Mouse (Mus musculus): Measurements from ENCODE around the gene Dgkh. TPM values are rescaled to one million over a fixed set of nuclear protein-coding genes. Genes with fewer than 3 reads are reported as not detected.

Gene Dgkh
- polyA plus RNA-seq, 1 experiment from 2014 or later = 0.86 TPM

DNA sequence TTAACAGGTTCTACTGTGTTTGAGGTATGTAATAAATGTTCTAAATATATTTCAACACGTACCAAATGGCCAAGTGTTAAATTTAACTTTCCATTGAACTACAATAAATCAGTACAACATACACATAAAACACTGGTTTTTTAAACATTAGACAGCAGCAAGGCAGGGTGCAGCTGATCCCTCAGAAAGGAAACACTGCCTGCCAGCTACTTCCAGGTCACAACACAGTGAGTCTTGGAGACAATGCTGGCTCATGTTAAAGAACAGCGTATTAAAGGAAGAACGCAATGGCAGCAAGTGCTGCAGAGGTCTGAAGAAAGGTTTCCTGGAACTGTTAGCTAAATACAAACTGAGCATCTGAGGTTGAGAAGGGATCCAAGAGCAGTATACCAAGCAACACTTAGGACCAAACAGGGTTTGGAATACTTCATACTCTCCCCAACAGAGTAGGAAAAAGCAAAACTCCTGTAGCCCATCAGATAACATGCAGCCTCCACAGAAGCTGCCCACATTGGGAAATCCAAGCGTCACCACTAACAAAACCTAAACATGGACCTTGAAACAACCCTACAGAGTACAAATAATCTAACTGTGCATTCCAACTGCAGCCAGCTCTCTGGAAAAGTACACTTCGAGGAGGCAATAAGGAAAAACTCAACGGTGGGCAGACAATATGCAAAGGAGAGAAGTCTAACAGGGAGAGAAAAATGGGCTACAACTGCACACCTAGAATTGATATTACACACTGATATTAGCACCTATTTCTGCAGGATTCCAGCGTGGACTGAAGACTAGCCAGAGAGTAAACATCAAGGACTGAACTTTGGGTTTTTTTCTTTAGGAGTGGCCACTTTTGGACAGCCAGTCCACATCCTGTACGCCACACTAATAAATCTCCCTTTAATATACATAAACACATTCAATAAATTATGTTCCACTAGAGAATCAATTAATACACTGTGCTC lies 203.8 kb downstream of the Dgkh start:
- Histone ChIP-seq H3K4me1 (replicated peaks; ENCODE audit: control insufficient read depth, insufficient read depth) (peaks cover 8% of the 10 kb centered on the region; the same call in 1 of the 2 replicates), H3K4me3 (ENCODE audit: low read depth, low read length) (no peak overlapping the region), H3K9ac (ENCODE audit: low read length) (no peak overlapping the region), H3K9me3 (ENCODE audit: control insufficient read depth, low read length) (no peaks in the 10 kb centered on the region), H3K27ac (replicated peaks) (peak overlapping the region; percentile 53; the same call in 1 of the 2 replicates), H3K4me2 (replicated peaks; ENCODE audit: low read depth) (no peak overlapping the region), H3K36me3 (ENCODE audit: control insufficient read depth, insufficient read depth, low read length) (no peaks in the 10 kb centered on the region), H3K27me3 (ENCODE audit: control insufficient read depth, insufficient read depth, low read length) (no peaks in the 10 kb centered on the region)
- 31% methylated on average over 8 of the region's 8 CpGs for WGBS
- ATAC-seq (ENCODE audit: low FRiP score, low TSS enrichment) = no peak
- TF ChIP-seq CTCF (IDR thresholded peaks at IDR 0.05; ENCODE audit: low read depth) = no peak
- TF ChIP-seq EP300 (optimal IDR thresholded peaks at IDR 0.05) = no peak
- no peak for DNase-seq (ENCODE audit: low spot score)

DNA sequence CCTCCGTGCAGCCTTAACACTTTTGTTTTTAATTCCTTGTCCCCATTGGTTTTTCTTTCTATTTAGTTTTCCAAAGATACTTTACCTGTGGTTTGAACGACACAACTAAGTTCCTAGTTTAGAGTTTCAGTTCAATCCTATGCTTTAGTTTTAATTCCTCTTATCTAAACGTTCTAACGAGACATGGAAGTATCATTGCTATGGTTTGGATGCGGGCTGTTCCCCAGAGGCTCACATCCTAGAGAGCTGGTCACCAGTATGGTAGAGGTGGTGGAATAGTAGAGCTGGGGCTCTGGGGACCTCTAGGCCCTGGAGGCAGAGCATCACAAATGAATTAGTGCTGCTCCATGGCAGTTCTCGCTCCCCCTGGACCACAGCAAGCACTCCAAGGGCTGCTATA lies 205.7 kb downstream of the Dgkh start:
- no peaks in the 10 kb centered on the region for H3K27me3 ChIP-seq (ENCODE audit: control insufficient read depth, insufficient read depth, low read length)
- no peak overlapping the region for H3K4me2 ChIP-seq (replicated peaks; ENCODE audit: low read depth)
- TF ChIP-seq CTCF (IDR thresholded peaks at IDR 0.05; ENCODE audit: low read depth) = no peak
- H3K9me3 ChIP-seq (ENCODE audit: control insufficient read depth, low read length) = no peaks in the 10 kb centered on the region
- no peak overlapping the region for H3K9ac ChIP-seq (ENCODE audit: low read length)
- H3K4me3 ChIP-seq (ENCODE audit: low read depth, low read length) = no peak overlapping the region
- no peak overlapping the region for H3K27ac ChIP-seq (replicated peaks)
- no peaks in the 10 kb centered on the region for H3K36me3 ChIP-seq (ENCODE audit: control insufficient read depth, insufficient read depth, low read length)
- WGBS = 68% methylated on average over 6 of the region's 6 CpGs
- ATAC-seq (ENCODE audit: low FRiP score, low TSS enrichment) (no peak), DNase-seq (ENCODE audit: low spot score) (no peak)
- peaks cover 8% of the 10 kb centered on the region; the same call in 1 of the 2 replicates for H3K4me1 ChIP-seq (replicated peaks; ENCODE audit: control insufficient read depth, insufficient read depth)

DNA sequence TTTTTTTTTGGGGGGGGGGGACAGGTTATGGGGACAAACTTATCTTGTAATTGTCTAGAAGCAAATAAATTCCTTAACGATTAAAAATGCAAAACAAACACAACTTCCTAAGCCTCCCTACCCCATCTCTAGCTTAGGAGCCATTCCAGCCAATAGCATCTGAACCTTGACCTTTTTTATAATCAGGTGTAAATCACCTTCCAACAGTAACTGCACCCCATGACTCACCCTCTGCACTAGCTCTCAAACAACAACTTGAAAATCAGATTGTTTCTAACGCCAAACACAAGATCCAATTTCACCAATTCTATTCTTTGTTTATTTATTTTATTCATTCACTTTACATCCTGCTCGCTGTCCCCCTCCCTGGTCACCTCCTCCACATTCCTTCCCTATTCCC lies 206.1 kb downstream of the Dgkh start:
- peak; percentile 35; the same call in 1 of the 2 replicates for ATAC-seq (ENCODE audit: low FRiP score, low TSS enrichment)
- Histone ChIP-seq H3K27ac (replicated peaks) (no peak overlapping the region), H3K4me2 (replicated peaks; ENCODE audit: low read depth) (no peak overlapping the region), H3K4me3 (ENCODE audit: low read depth, low read length) (no peak overlapping the region), H3K9ac (ENCODE audit: low read length) (no peak overlapping the region), H3K9me3 (ENCODE audit: control insufficient read depth, low read length) (no peaks in the 10 kb centered on the region), H3K27me3 (ENCODE audit: control insufficient read depth, insufficient read depth, low read length) (no peaks in the 10 kb centered on the region), H3K4me1 (replicated peaks; ENCODE audit: control insufficient read depth, insufficient read depth) (peaks cover 8% of the 10 kb centered on the region; the same call in 1 of the 2 replicates), H3K36me3 (ENCODE audit: control insufficient read depth, insufficient read depth, low read length) (no peaks in the 10 kb centered on the region)
- no peak for TF ChIP-seq CTCF (IDR thresholded peaks at IDR 0.05; ENCODE audit: low read depth)
- TF ChIP-seq EP300 (optimal IDR thresholded peaks at IDR 0.05) = no peak
- no peak for DNase-seq (ENCODE audit: low spot score)
- 27% methylated on average over 3 of the region's 3 CpGs for WGBS

DNA sequence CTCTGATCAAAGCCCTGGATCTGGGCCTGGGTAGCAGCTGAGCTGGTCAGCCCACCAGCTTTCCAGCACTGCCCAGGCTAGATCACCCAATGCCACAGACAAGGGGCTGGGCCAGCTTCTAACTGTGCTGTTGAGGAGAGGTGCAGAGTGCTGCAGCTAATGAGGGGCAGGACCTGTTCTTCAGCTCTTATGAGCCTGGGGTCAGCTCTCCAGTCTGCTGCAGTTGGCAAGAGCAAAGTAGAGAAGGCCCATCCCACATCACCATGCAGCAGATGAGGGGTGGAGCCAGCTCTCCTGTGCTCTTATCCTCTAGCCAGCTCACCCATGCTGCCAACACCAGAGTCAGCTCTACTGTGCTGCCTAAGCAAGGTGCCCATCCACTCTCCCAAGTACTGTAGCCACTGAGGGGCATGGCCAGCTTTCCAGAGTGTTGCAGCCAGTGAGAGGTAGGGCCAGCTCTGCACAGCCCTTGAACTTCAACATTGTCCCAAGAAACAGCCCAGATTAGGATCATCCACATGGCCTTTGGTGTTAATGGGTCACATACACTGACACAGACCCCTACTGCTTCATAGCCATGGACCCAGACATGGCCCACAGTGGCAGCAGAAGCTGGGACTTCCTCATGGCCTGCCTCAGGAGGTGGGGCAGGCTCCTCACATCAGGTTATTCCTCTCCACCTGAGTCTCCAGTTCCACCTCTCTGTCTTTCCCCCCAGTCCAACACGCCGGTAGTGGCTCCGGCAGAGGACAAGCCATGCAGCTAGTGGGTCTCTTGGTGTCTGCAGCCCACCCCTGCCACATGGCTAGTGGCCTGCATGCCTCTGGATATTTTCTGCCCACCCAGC lies 206.7 kb downstream of the Dgkh start:
- TF ChIP-seq EP300 (optimal IDR thresholded peaks at IDR 0.05) = no peak
- TF ChIP-seq CTCF (IDR thresholded peaks at IDR 0.05; ENCODE audit: low read depth) = no peak
- Histone ChIP-seq H3K9me3 (ENCODE audit: control insufficient read depth, low read length) (no peaks in the 10 kb centered on the region), H3K27me3 (ENCODE audit: control insufficient read depth, insufficient read depth, low read length) (no peaks in the 10 kb centered on the region), H3K27ac (replicated peaks) (0 out of 2 replicates have a peak overlapping the region, but pooled peaks have one; percentile 13), H3K36me3 (ENCODE audit: control insufficient read depth, insufficient read depth, low read length) (no peaks in the 10 kb centered on the region), H3K4me3 (ENCODE audit: low read depth, low read length) (no peak overlapping the region), H3K4me2 (replicated peaks; ENCODE audit: low read depth) (no peak overlapping the region), H3K9ac (ENCODE audit: low read length) (no peak overlapping the region), H3K4me1 (replicated peaks; ENCODE audit: control insufficient read depth, insufficient read depth) (peaks cover 8% of the 10 kb centered on the region; the same call in 1 of the 2 replicates)
- DNase-seq (ENCODE audit: low spot score) (peak; percentile 20), ATAC-seq (ENCODE audit: low FRiP score, low TSS enrichment) (peak; percentile 54)
- WGBS = 88% methylated on average over 3 of the region's 3 CpGs

DNA sequence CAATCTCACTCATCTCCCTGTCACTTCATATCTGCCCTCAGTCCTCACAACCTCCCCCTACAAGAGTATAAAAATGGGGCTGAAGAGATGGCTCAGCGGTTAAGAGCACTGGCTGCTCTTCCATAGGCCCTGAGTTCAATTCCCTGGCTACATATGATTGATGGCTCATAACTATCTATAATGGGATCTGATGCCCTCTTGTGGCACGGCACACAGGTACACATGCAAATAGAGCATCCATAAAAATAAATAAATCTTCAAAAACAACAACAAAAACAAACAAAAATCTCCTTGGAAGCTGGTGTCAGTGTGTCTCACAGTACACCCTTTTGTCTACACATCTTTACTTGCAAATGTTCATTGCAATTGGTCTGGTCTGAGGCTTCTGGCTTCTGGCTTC lies 207.5 kb downstream of the Dgkh start:
- H3K27me3 ChIP-seq (ENCODE audit: control insufficient read depth, insufficient read depth, low read length) = no peaks in the 10 kb centered on the region
- TF ChIP-seq EP300 (optimal IDR thresholded peaks at IDR 0.05) (no peak), CTCF (IDR thresholded peaks at IDR 0.05; ENCODE audit: low read depth) (peak; percentile 23; the same call in 1 of the 2 replicates)
- no peak overlapping the region for H3K4me3 ChIP-seq (ENCODE audit: low read depth, low read length)
- H3K4me2 ChIP-seq (replicated peaks; ENCODE audit: low read depth) = no peak overlapping the region
- no peak overlapping the region for H3K27ac ChIP-seq (replicated peaks)
- no peak overlapping the region for H3K9ac ChIP-seq (ENCODE audit: low read length)
- ATAC-seq (ENCODE audit: low FRiP score, low TSS enrichment) (no peak), DNase-seq (ENCODE audit: low spot score) (no peak)
- H3K9me3 ChIP-seq (ENCODE audit: control insufficient read depth, low read length) = no peaks in the 10 kb centered on the region
- WGBS = 89% methylated on average over 2 of the region's 2 CpGs
- no peaks in the 10 kb centered on the region for H3K36me3 ChIP-seq (ENCODE audit: control insufficient read depth, insufficient read depth, low read length)
- peaks cover 8% of the 10 kb centered on the region; the same call in 1 of the 2 replicates for H3K4me1 ChIP-seq (replicated peaks; ENCODE audit: control insufficient read depth, insufficient read depth)

All from stomach, postnatal 0 days (tissue).